Mouse (Mus musculus): Measurements from ENCODE around the gene Gpr84. TPM values are rescaled to one million over a fixed set of nuclear protein-coding genes. Genes with fewer than 3 reads are reported as not detected.

Gene Gpr84
- polyA plus RNA-seq, 1 experiment from 2014 or later, result 0.31 TPM

DNA sequence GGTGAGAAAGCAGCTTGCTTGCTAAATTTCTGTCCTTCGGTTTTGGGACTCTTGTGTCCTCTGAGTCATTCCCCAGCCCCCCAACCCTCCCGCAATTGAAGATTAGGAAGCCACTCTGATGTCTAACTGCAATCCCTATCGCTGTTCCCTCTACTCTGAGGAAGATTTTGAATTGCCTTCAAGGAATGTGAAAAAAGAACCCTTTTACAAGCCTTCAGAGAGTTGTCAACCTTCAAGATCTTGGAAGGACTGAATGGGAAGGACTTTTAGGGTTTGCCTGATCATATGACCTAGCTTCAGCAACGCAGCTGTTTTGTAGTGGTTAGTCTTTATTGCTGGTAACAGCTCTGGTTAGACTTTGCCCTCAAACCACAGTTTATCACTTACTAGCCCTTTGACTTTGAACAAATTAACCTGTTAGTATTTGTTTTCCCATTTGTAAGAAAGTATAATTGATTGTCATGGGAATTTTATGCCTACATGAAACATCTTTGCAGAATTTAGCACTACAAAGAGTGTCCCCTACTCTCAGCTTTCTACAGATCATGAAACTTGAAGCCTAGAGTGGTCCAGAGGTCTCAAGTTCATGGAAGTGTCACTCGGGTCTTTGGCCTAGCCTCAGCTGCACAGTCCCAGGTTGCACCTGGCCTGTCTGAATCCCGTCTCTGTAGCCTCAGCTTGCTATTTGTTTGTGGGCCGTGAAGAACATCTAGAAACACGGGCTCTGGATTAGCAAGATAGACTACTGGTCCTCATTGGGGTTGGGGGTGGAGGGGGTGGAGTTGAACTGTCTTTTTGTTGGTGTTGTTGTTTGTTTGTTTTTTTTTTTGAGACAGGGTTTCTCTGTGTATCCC is 4.4 kb downstream of the Gpr84 start:
- Histone ChIP-seq H3K9ac (ENCODE audit: low read length) (peak overlapping the region; percentile 64), H3K9me3 (ENCODE audit: control insufficient read depth, low read length) (no peaks in the 10 kb centered on the region), H3K4me1 (ENCODE audit: control insufficient read depth, insufficient read depth, low read length) (peaks cover 52% of the 10 kb centered on the region), H3K27me3 (ENCODE audit: control insufficient read depth, insufficient read depth, low read length) (no peaks in the 10 kb centered on the region), H3K4me3 (ENCODE audit: low read depth, low read length) (peak overlapping the region; percentile 26), H3K27ac (replicated peaks; ENCODE audit: low read depth, low read length) (peak overlapping the region; percentile 98), H3K36me3 (ENCODE audit: control insufficient read depth, insufficient read depth, low read length) (no peaks in the 10 kb centered on the region), H3K4me2 (ENCODE audit: low read depth, severe bottlenecking) (peak overlapping the region; percentile 66)
- 19% methylated on average over 8 of the region's 8 CpGs for WGBS
- DNase-seq (ENCODE audit: low spot score) (no peak), ATAC-seq (ENCODE audit: insufficient number of reproducible peaks, low FRiP score, low TSS enrichment, low read depth) (no peak)

GRCm38 (mm10) chr15:103305070-103305678 is 5.2 kb downstream of the Gpr84 start:
- no peaks in the 10 kb centered on the region for H3K36me3 ChIP-seq (ENCODE audit: control insufficient read depth, insufficient read depth, low read length)
- H3K27me3 ChIP-seq (ENCODE audit: control insufficient read depth, insufficient read depth, low read length), result no peaks in the 10 kb centered on the region
- H3K4me2 ChIP-seq (ENCODE audit: low read depth, severe bottlenecking), result peak overlapping the region; percentile 66
- peak overlapping the region; percentile 26 for H3K4me3 ChIP-seq (ENCODE audit: low read depth, low read length)
- H3K27ac ChIP-seq (replicated peaks; ENCODE audit: low read depth, low read length), result peak overlapping the region; percentile 98
- peak; percentile 91 for ATAC-seq (ENCODE audit: insufficient number of reproducible peaks, low FRiP score, low TSS enrichment, low read depth)
- no peaks in the 10 kb centered on the region for H3K9me3 ChIP-seq (ENCODE audit: control insufficient read depth, low read length)
- peak overlapping the region; percentile 72 for H3K9ac ChIP-seq (ENCODE audit: low read length)
- WGBS, result under 1% methylated on average over 70 of the region's 71 CpGs
- peak; percentile 100 for DNase-seq (ENCODE audit: low spot score)
- peaks cover 61% of the 10 kb centered on the region for H3K4me1 ChIP-seq (ENCODE audit: control insufficient read depth, insufficient read depth, low read length)

GRCm38 (mm10) chr15:103304616-103304969 is 5.8 kb downstream of the Gpr84 start:
- DNase-seq (ENCODE audit: low spot score) (no peak), ATAC-seq (ENCODE audit: insufficient number of reproducible peaks, low FRiP score, low TSS enrichment, low read depth) (peak; percentile 11; the same call in 1 of the 2 replicates)
- H3K9ac ChIP-seq (ENCODE audit: low read length), result peak overlapping the region; percentile 72
- H3K4me2 ChIP-seq (ENCODE audit: low read depth, severe bottlenecking), result peak overlapping the region; percentile 66
- H3K9me3 ChIP-seq (ENCODE audit: control insufficient read depth, low read length), result no peaks in the 10 kb centered on the region
- no peaks in the 10 kb centered on the region for H3K27me3 ChIP-seq (ENCODE audit: control insufficient read depth, insufficient read depth, low read length)
- peaks cover 66% of the 10 kb centered on the region for H3K4me1 ChIP-seq (ENCODE audit: control insufficient read depth, insufficient read depth, low read length)
- under 1% methylated on average over 9 of the region's 9 CpGs for WGBS
- peak overlapping the region; percentile 22 for H3K4me3 ChIP-seq (ENCODE audit: low read depth, low read length)
- H3K27ac ChIP-seq (replicated peaks; ENCODE audit: low read depth, low read length), result peak overlapping the region; percentile 98
- H3K36me3 ChIP-seq (ENCODE audit: control insufficient read depth, insufficient read depth, low read length), result no peaks in the 10 kb centered on the region

GRCm38 (mm10) chr15:103303916-103304615 is 6.3 kb downstream of the Gpr84 start:
- Histone ChIP-seq H3K27me3 (ENCODE audit: control insufficient read depth, insufficient read depth, low read length) (no peaks in the 10 kb centered on the region), H3K27ac (replicated peaks; ENCODE audit: low read depth, low read length) (peak overlapping the region; percentile 98), H3K4me3 (ENCODE audit: low read depth, low read length) (peak overlapping the region; percentile 22), H3K9me3 (ENCODE audit: control insufficient read depth, low read length) (no peaks in the 10 kb centered on the region), H3K9ac (ENCODE audit: low read length) (peak overlapping the region; percentile 72), H3K36me3 (ENCODE audit: control insufficient read depth, insufficient read depth, low read length) (no peaks in the 10 kb centered on the region), H3K4me1 (ENCODE audit: control insufficient read depth, insufficient read depth, low read length) (peaks cover 72% of the 10 kb centered on the region), H3K4me2 (ENCODE audit: low read depth, severe bottlenecking) (peak overlapping the region; percentile 66)
- DNase-seq (ENCODE audit: low spot score) (peak; percentile 42), ATAC-seq (ENCODE audit: insufficient number of reproducible peaks, low FRiP score, low TSS enrichment, low read depth) (no peak)
- 2% methylated on average over 8 of the region's 8 CpGs for WGBS

- Histone ChIP-seq H3K27me3 (ENCODE audit: control insufficient read depth, insufficient read depth, low read length) (no peaks in the 10 kb centered on the region), H3K4me3 (ENCODE audit: low read depth, low read length) (no peak overlapping the region), H3K9me3 (ENCODE audit: control insufficient read depth, low read length) (no peaks in the 10 kb centered on the region), H3K4me2 (ENCODE audit: low read depth, severe bottlenecking) (0 out of 2 replicates have a peak overlapping the region, but pooled peaks have one; percentile 3), H3K4me1 (ENCODE audit: control insufficient read depth, insufficient read depth, low read length) (peaks cover 85% of the 10 kb centered on the region), H3K27ac (replicated peaks; ENCODE audit: low read depth, low read length) (peak overlapping the region; percentile 98), H3K36me3 (ENCODE audit: control insufficient read depth, insufficient read depth, low read length) (no peaks in the 10 kb centered on the region), H3K9ac (ENCODE audit: low read length) (peak overlapping the region; percentile 39; the same call in 1 of the 2 replicates)
- ATAC-seq (ENCODE audit: insufficient number of reproducible peaks, low FRiP score, low TSS enrichment, low read depth), result 0 out of 2 replicates have a peak, but pooled peaks have one; percentile 22
- WGBS, result 4% methylated on average over 6 of the region's 6 CpGs
- peak; percentile 82 for DNase-seq (ENCODE audit: low spot score)
Measured at GRCm38 (mm10) chr15:103302341-103303021, 7.9 kb downstream of the Gpr84 start.

- Histone ChIP-seq H3K4me1 (ENCODE audit: control insufficient read depth, insufficient read depth, low read length) (peaks cover 88% of the 10 kb centered on the region), H3K9ac (ENCODE audit: low read length) (peak overlapping the region; percentile 43; the same call in 1 of the 2 replicates), H3K4me2 (ENCODE audit: low read depth, severe bottlenecking) (peak overlapping the region; percentile 29), H3K4me3 (ENCODE audit: low read depth, low read length) (no peak overlapping the region), H3K36me3 (ENCODE audit: control insufficient read depth, insufficient read depth, low read length) (no peaks in the 10 kb centered on the region), H3K9me3 (ENCODE audit: control insufficient read depth, low read length) (no peaks in the 10 kb centered on the region), H3K27ac (replicated peaks; ENCODE audit: low read depth, low read length) (peak overlapping the region; percentile 98), H3K27me3 (ENCODE audit: control insufficient read depth, insufficient read depth, low read length) (no peaks in the 10 kb centered on the region)
- DNase-seq (ENCODE audit: low spot score) (peak; percentile 63), ATAC-seq (ENCODE audit: insufficient number of reproducible peaks, low FRiP score, low TSS enrichment, low read depth) (no peak)
- 5% methylated on average over 5 of the region's 5 CpGs for WGBS
Measured at GRCm38 (mm10) chr15:103301547-103302340, 8.7 kb downstream of the Gpr84 start.

DNA sequence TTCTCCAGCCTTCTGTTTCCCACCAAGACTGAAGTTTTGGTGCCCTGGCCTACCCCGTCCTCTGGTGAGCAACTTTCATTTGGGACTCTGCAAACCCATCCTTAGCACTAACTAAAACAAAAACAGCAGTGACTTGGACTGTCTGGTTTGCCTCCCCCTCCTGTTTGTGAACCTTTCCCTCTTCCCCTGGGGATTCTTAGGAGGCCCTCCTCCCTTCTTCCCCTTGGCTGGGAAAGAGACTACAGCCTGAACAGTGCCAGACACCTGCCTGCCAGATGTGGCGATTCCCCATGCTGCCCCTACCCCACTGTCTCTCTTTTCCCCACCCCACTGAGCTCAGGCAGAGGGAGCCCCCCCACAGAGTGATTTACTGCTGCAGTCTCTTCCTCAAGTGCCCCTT is 9.4 kb downstream of the Gpr84 start:
- H3K4me3 ChIP-seq (ENCODE audit: low read depth, low read length), result no peak overlapping the region
- 6% methylated on average over 2 of the region's 2 CpGs for WGBS
- H3K27me3 ChIP-seq (ENCODE audit: control insufficient read depth, insufficient read depth, low read length), result no peaks in the 10 kb centered on the region
- no peaks in the 10 kb centered on the region for H3K36me3 ChIP-seq (ENCODE audit: control insufficient read depth, insufficient read depth, low read length)
- H3K4me2 ChIP-seq (ENCODE audit: low read depth, severe bottlenecking), result peak overlapping the region; percentile 41; the same call in 1 of the 2 replicates
- no peaks in the 10 kb centered on the region for H3K9me3 ChIP-seq (ENCODE audit: control insufficient read depth, low read length)
- peaks cover 89% of the 10 kb centered on the region for H3K4me1 ChIP-seq (ENCODE audit: control insufficient read depth, insufficient read depth, low read length)
- peak; percentile 82 for DNase-seq (ENCODE audit: low spot score)
- H3K9ac ChIP-seq (ENCODE audit: low read length), result peak overlapping the region; percentile 47; the same call in 1 of the 2 replicates
- ATAC-seq (ENCODE audit: insufficient number of reproducible peaks, low FRiP score, low TSS enrichment, low read depth), result no peak
- H3K27ac ChIP-seq (replicated peaks; ENCODE audit: low read depth, low read length), result peak overlapping the region; percentile 98

Measured in limb, embryonic 11.5 days (tissue).